Mouse (Mus musculus) G1E (cell line): ENCODE data around the gene Plppr1. TPM values are rescaled to one million over a fixed set of nuclear protein-coding genes. Genes with fewer than 3 reads are reported as not detected.

Experiments
- ATAC-seq: 2 replicates; pipeline ENCODE4 v1.8.0; 2016; ENCODE audit warnings: mild to moderate bottlenecking; ENCODE audit not compliant: insufficient number of reproducible peaks, poor library complexity, low FRiP score, severe bottlenecking; ENCODE audit errors: extremely low read depth
- DNase-seq: peaks from one replicate; pipeline ENCODE4 v3.0.0; 2012; ENCODE audit warnings: low spot score
- H3K27me3 ChIP-seq: 2 replicates; pipeline ENCODE4 v1.6.1; 2012; ENCODE audit warnings: mild to moderate bottlenecking, low read length, inconsistent platforms; ENCODE audit not compliant: insufficient read depth
- H3K36me3 ChIP-seq: replicated peaks from 2 replicates; pipeline ENCODE3; 2012; ENCODE audit warnings: mild to moderate bottlenecking, inconsistent platforms
- H3K4me1 ChIP-seq: 2 replicates; pipeline ENCODE4 v1.6.1; 2012; ENCODE audit warnings: low read depth, low read length, inconsistent platforms, mixed read lengths; ENCODE audit not compliant: insufficient read depth
- H3K4me3 ChIP-seq: 2 replicates; pipeline ENCODE4 v1.5.1; 2012; ENCODE audit warnings: low read depth, mild to moderate bottlenecking, inconsistent platforms, low read length, moderate library complexity, mixed read lengths
- H3K9me3 ChIP-seq: replicated peaks from 2 replicates; pipeline ENCODE4 v1.6.1; 2012; ENCODE audit warnings: inconsistent platforms
- CTCF ChIP-seq: IDR thresholded peaks from 2 replicates; pipeline ENCODE4 v1.5.1; 2012; ENCODE audit warnings: low read depth, low read length, inconsistent platforms, mixed read lengths
- GATA1 ChIP-seq: IDR thresholded peaks from 2 replicates; pipeline ENCODE4 v1.6.1; 2012; ENCODE audit warnings: borderline replicate concordance, low read length, inconsistent platforms, mixed read lengths
- GATA2 ChIP-seq: IDR thresholded peaks from 2 replicates; pipeline ENCODE4 v1.6.1; 2012; ENCODE audit warnings: low read depth, low read length, inconsistent platforms, borderline replicate concordance
- POLR2AphosphoS5 ChIP-seq: IDR thresholded peaks from 2 replicates; pipeline ENCODE4 v1.6.1; 2012; ENCODE audit warnings: low read depth, low read length, inconsistent platforms; ENCODE audit not compliant: insufficient replicate concordance
- TAL1 ChIP-seq: conservative IDR thresholded peaks from 2 replicates; pipeline ENCODE4 v1.6.1; 2012; ENCODE audit warnings: low read depth, low read length, inconsistent platforms, mixed read lengths
- polyA plus RNA-seq: library from polyadenylated mRNA; stranded (reverse); fragments of >175 nt; gene quantifications from 2 replicates; pipeline ENCODE4 v1.2.3, GENCODE M21; 2012
- total RNA-seq, 2 experiments: library from RNA; stranded (forward) in 1 of 2; stranded (reverse) in 1 of 2; fragments of 200-1000 nt in 1 of 2; fragments of >200 nt in 1 of 2; fragmentation: Nextera tagmentation in 1 of 2; gene quantifications; 2 replicates each; pipeline ENCODE4 v1.2.3; 2014 to 2017

Plppr1 gene
- total and polyA plus RNA-seq, 3 experiments, result 0.11 TPM; not detected in 2

- no peak for DNase-seq
- Histone ChIP-seq H3K9me3 (no peaks in the 10 kb centered on the region), H3K36me3 (no peaks in the 10 kb centered on the region), H3K4me1 (no peaks in the 10 kb centered on the region), H3K4me3 (no peak overlapping the region), H3K27me3 (no peaks in the 10 kb centered on the region)
- ATAC-seq, result no peak
- TF ChIP-seq TAL1, result no peak
- no peak for TF ChIP-seq POLR2AphosphoS5
- TF ChIP-seq GATA2, result no peak
- TF ChIP-seq GATA1, result no peak
- no peak for TF ChIP-seq CTCF
These were observed 110.4 kb downstream of the Plppr1 start for GRCm38 (mm10) chr4:49169498-49169897.

- TF ChIP-seq POLR2AphosphoS5, result no peak
- no peak for TF ChIP-seq GATA1
- TF ChIP-seq CTCF, result no peak
- TF ChIP-seq GATA2, result no peak
- TF ChIP-seq TAL1, result no peak
- no peaks in the 10 kb centered on the region for H3K4me1 ChIP-seq
- no peak for ATAC-seq
- H3K27me3 ChIP-seq, result no peaks in the 10 kb centered on the region
- no peak overlapping the region for H3K4me3 ChIP-seq
- no peak for DNase-seq
- H3K9me3 ChIP-seq, result no peaks in the 10 kb centered on the region
- no peaks in the 10 kb centered on the region for H3K36me3 ChIP-seq
These were observed 119.0 kb downstream of the Plppr1 start for GRCm38 (mm10) chr4:49178101-49178500.

- Histone ChIP-seq H3K4me3 (no peak overlapping the region), H3K36me3 (no peaks in the 10 kb centered on the region), H3K9me3 (no peaks in the 10 kb centered on the region), H3K4me1 (no peaks in the 10 kb centered on the region), H3K27me3 (no peaks in the 10 kb centered on the region)
- DNase-seq (no peak), ATAC-seq (no peak)
- TF ChIP-seq CTCF (no peak), TAL1 (no peak), POLR2AphosphoS5 (no peak), GATA2 (no peak), GATA1 (no peak)
These were observed 119.8 kb downstream of the Plppr1 start for GRCm38 (mm10) chr4:49178891-49179290.

GRCm38 (mm10) chr4:49179471-49180181 lies 120.6 kb downstream of the Plppr1 start:
- ATAC-seq (no peak), DNase-seq (no peak)
- Histone ChIP-seq H3K36me3 (no peaks in the 10 kb centered on the region), H3K27me3 (no peaks in the 10 kb centered on the region), H3K4me1 (no peaks in the 10 kb centered on the region), H3K4me3 (no peak overlapping the region), H3K9me3 (no peaks in the 10 kb centered on the region)
- no peak for TF ChIP-seq TAL1

- no peak for TF ChIP-seq TAL1
- no peak for TF ChIP-seq GATA2
- TF ChIP-seq CTCF, result no peak
- H3K27me3 ChIP-seq, result no peaks in the 10 kb centered on the region
- no peaks in the 10 kb centered on the region for H3K36me3 ChIP-seq
- DNase-seq (no peak), ATAC-seq (no peak)
- H3K4me3 ChIP-seq, result no peak overlapping the region
- H3K9me3 ChIP-seq, result no peaks in the 10 kb centered on the region
- H3K4me1 ChIP-seq, result no peaks in the 10 kb centered on the region
These were observed 131.0 kb downstream of the Plppr1 start for GRCm38 (mm10) chr4:49189991-49190526.

GRCm38 (mm10) chr4:49197125-49197747 lies 138.2 kb downstream of the Plppr1 start:
- no peaks in the 10 kb centered on the region for H3K27me3 ChIP-seq
- no peaks in the 10 kb centered on the region for H3K9me3 ChIP-seq
- no peak for ATAC-seq
- no peak for DNase-seq
- no peaks in the 10 kb centered on the region for H3K36me3 ChIP-seq
- H3K4me3 ChIP-seq, result no peak overlapping the region
- H3K4me1 ChIP-seq, result no peaks in the 10 kb centered on the region
- TF ChIP-seq TAL1, result no peak
- TF ChIP-seq CTCF, result no peak
- no peak for TF ChIP-seq GATA2
- TF ChIP-seq POLR2AphosphoS5, result no peak
- no peak for TF ChIP-seq GATA1
